Mouse (Mus musculus) hindbrain, postnatal 0 days (tissue): ENCODE data around the gene Rab10. TPM values are rescaled to one million over a fixed set of nuclear protein-coding genes. Genes with fewer than 3 reads are reported as not detected.

Experiments used
- ATAC-seq: fragments of 200-750 bp; cut with Nextera tagmentation; 2 replicates; pipeline ENCODE4 v1.8.0; 2017; ENCODE audit warnings: mild to moderate bottlenecking, moderate TSS enrichment, moderate library complexity
- DNase-seq: peaks from one replicate; pipeline ENCODE4 v3.0.0-alpha.2; 2015; ENCODE audit warnings: low spot score
- H3K27ac ChIP-seq: fragments of 300-500 bp; sonication (generic); 2 replicates; pipeline ENCODE4 v1.5.1; 2014; ENCODE audit warnings: mild to moderate bottlenecking
- H3K27me3 ChIP-seq: fragments of 300-500 bp; sonication (generic); 2 replicates; pipeline ENCODE4 v1.6.1; 2014; ENCODE audit warnings: low read length, mixed read lengths; ENCODE audit not compliant: insufficient read depth
- H3K36me3 ChIP-seq: fragments of 300-500 bp; sonication (generic); 2 replicates; pipeline ENCODE4 v1.6.1; 2014; ENCODE audit warnings: low read length, mixed read lengths; ENCODE audit not compliant: insufficient read depth
- H3K4me1 ChIP-seq: fragments of 300-500 bp; sonication (generic); 2 replicates; pipeline ENCODE4 v1.6.1; 2014; ENCODE audit warnings: antibody characterized with exemption, low read length, mixed read lengths; ENCODE audit not compliant: insufficient read depth
- H3K4me2 ChIP-seq: fragments of 300-500 bp; sonication (generic); 2 replicates; pipeline ENCODE4 v1.6.1; 2014; ENCODE audit warnings: low read depth, mild to moderate bottlenecking, low read length, moderate library complexity, mixed read lengths
- H3K4me3 ChIP-seq: fragments of 300-500 bp; sonication (generic); 2 replicates; pipeline ENCODE4 v1.5.1; 2014; ENCODE audit warnings: low read length
- H3K9ac ChIP-seq: fragments of 300-500 bp; sonication (generic); replicated peaks from 2 replicates; pipeline ENCODE4 v1.6.1; 2014; ENCODE audit warnings: mild to moderate bottlenecking, low read length, moderate library complexity, mixed read lengths
- H3K9me3 ChIP-seq: fragments of 300-500 bp; sonication (generic); 2 replicates; pipeline ENCODE4 v1.6.1; 2016; ENCODE audit warnings: low read length, mixed read lengths
- CTCF ChIP-seq: IDR thresholded peaks from 2 replicates; pipeline ENCODE4 v1.5.1; 2016; ENCODE audit warnings: antibody characterized with exemption, control low read depth, low read depth
- WGBS: fragments of 180-500 bp; shearing (Covaris S2); extraction: QIAGEN DNeasy Blood & Tissue Kit; methylation state at CpG from one replicate; pipeline ENCODE4 v1.1.7; 2014; 5-methylcytosine and 5-hydroxymethylcytosine counted together
- polyA plus RNA-seq: library from polyadenylated mRNA; unstranded; fragments of >200 nt; fragmentation: Nextera tagmentation; extraction: Ambion mirVana; gene quantifications from 2 replicates; pipeline ENCODE4 v1.2.1, GENCODE M21; 2015
- total RNA-seq: library from RNA; depleted of rRNA; stranded (reverse); fragments of >200 nt; gene quantifications from 2 replicates; pipeline ENCODE4 v1.2.3, GENCODE M21; 2014

The Rab10 gene
- total and polyA plus RNA-seq, 2 experiments from 2014 or later: 140 to 202 TPM

DNA sequence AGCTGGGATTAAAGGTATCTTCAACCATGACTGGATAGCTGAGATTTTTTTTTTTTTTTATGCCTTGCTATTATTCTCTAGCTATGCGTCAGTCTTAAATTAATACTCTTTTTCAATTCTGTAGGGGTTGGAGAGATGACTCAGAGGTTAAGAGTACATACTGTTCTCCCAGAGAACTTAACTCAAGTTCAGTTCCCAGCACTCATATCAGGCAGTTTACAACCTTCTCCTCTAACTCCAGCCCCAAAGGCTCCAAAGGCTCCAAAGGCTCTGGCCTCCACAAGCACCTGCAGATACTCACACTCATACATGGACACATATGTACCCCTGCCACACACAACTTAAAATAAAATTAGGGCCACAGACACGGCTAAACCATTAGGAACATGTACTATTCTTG is 25.3 kb downstream of the Rab10 start:
- no peak overlapping the region for H3K4me2 ChIP-seq
- WGBS: 92% methylated on average over 2 of the region's 2 CpGs
- no peak for TF ChIP-seq CTCF
- no peak overlapping the region for H3K4me3 ChIP-seq
- ATAC-seq (no peak), DNase-seq (no peak)
- no peaks in the 10 kb centered on the region for H3K36me3 ChIP-seq
- H3K27me3 ChIP-seq: no peaks in the 10 kb centered on the region
- H3K27ac ChIP-seq: no peak overlapping the region
- H3K9me3 ChIP-seq: no peaks in the 10 kb centered on the region
- no peaks in the 10 kb centered on the region for H3K4me1 ChIP-seq
- no peak overlapping the region for H3K9ac ChIP-seq

GRCm38 (mm10) chr12:3283829-3284440 is 25.8 kb downstream of the Rab10 start:
- Histone ChIP-seq H3K9me3 (no peaks in the 10 kb centered on the region), H3K9ac (no peak overlapping the region), H3K27ac (no peak overlapping the region), H3K4me1 (no peaks in the 10 kb centered on the region), H3K4me2 (no peak overlapping the region), H3K4me3 (no peak overlapping the region), H3K27me3 (no peaks in the 10 kb centered on the region), H3K36me3 (no peaks in the 10 kb centered on the region)
- ATAC-seq (no peak), DNase-seq (no peak)
- no peak for TF ChIP-seq CTCF
- 95% methylated on average over 4 of the region's 4 CpGs for WGBS

- Histone ChIP-seq H3K9ac (no peak overlapping the region), H3K9me3 (no peaks in the 10 kb centered on the region), H3K4me1 (no peaks in the 10 kb centered on the region), H3K4me2 (no peak overlapping the region), H3K4me3 (no peak overlapping the region), H3K27me3 (no peaks in the 10 kb centered on the region), H3K36me3 (no peaks in the 10 kb centered on the region), H3K27ac (no peak overlapping the region)
- no peak for TF ChIP-seq CTCF
- DNase-seq: no peak
- 60% methylated on average over 1 of the region's 1 CpGs for WGBS
- no peak for ATAC-seq
Observed at GRCm38 (mm10) chr12:3282954-3283353, 26.8 kb downstream of the Rab10 start.

- no peak overlapping the region for H3K9ac ChIP-seq
- ATAC-seq (no peak), DNase-seq (no peak)
- no peaks in the 10 kb centered on the region for H3K9me3 ChIP-seq
- no peaks in the 10 kb centered on the region for H3K27me3 ChIP-seq
- H3K4me1 ChIP-seq: no peaks in the 10 kb centered on the region
- no peaks in the 10 kb centered on the region for H3K36me3 ChIP-seq
- TF ChIP-seq CTCF: no peak
- H3K4me3 ChIP-seq: no peak overlapping the region
- 84% methylated on average over 2 of the region's 2 CpGs for WGBS
- no peak overlapping the region for H3K4me2 ChIP-seq
- no peak overlapping the region for H3K27ac ChIP-seq
Observed at GRCm38 (mm10) chr12:3282520-3282919, 27.2 kb downstream of the Rab10 start.

DNA sequence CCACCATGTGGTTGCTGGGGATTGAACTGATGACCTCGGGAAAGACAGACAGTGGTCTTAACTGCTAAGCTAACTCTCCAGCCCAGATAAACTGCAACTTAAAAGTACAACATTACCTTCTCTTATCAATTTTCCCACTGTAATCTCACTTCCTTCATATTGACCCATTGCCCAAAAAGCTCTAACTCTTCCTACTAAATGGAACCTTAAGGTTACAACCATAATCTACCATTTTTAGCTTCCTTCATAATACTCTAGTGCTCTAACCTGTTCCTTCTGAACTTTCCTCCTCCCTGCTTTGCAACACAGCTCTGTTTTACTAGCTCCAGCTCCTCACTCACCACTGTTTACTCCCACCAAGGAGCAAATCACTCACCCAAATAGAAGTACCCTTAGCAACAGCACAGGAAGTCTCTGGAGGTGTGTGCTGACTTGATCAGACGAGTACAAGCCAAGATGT is 30.9 kb downstream of the Rab10 start:
- DNase-seq (no peak), ATAC-seq (no peak)
- no peak overlapping the region for H3K4me2 ChIP-seq
- no peak for TF ChIP-seq CTCF
- H3K9me3 ChIP-seq: no peaks in the 10 kb centered on the region
- no peak overlapping the region for H3K4me3 ChIP-seq
- no peak overlapping the region for H3K27ac ChIP-seq
- WGBS: 93% methylated on average over 2 of the region's 2 CpGs
- H3K4me1 ChIP-seq: no peaks in the 10 kb centered on the region
- no peaks in the 10 kb centered on the region for H3K36me3 ChIP-seq
- no peak overlapping the region for H3K9ac ChIP-seq
- H3K27me3 ChIP-seq: no peaks in the 10 kb centered on the region

DNA sequence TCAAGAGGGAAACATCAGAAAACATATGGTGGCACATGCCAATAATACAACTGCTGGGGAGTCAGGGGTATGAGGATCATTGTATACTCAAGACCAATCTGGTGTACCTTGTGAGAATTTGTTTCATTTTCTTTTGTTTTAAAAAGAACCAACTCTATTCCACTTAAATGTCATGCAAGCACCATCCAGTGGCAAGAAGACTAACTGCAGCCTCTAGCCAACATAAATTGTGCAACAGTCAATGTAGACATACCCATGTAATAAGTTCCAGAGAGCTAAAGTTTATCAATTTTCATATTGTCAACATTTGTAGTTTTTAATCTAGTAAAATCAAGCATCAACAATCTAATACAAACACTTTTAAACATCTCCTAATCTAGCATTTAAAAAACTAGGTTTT is 39.0 kb downstream of the Rab10 start:
- Histone ChIP-seq H3K27me3 (no peaks in the 10 kb centered on the region), H3K4me2 (no peak overlapping the region), H3K36me3 (no peaks in the 10 kb centered on the region), H3K27ac (no peak overlapping the region), H3K9me3 (no peaks in the 10 kb centered on the region), H3K9ac (no peak overlapping the region), H3K4me3 (no peak overlapping the region), H3K4me1 (no peaks in the 10 kb centered on the region)
- ATAC-seq: no peak
- peak; percentile 14; the same call in 1 of the 2 replicates for TF ChIP-seq CTCF
- no peak for DNase-seq

GRCm38 (mm10) chr12:3267397-3267796 is 42.4 kb downstream of the Rab10 start:
- no peaks in the 10 kb centered on the region for H3K27me3 ChIP-seq
- no peak for DNase-seq
- H3K27ac ChIP-seq: no peak overlapping the region
- H3K9ac ChIP-seq: no peak overlapping the region
- H3K36me3 ChIP-seq: no peaks in the 10 kb centered on the region
- ATAC-seq: no peak
- no peak overlapping the region for H3K4me2 ChIP-seq
- H3K9me3 ChIP-seq: no peaks in the 10 kb centered on the region
- H3K4me1 ChIP-seq: no peaks in the 10 kb centered on the region
- no peak overlapping the region for H3K4me3 ChIP-seq
- no peak for TF ChIP-seq CTCF
- 91% methylated on average over 2 of the region's 2 CpGs for WGBS
